Mouse (Mus musculus): ENCODE data around the gene Gch1. TPM values are rescaled to one million over a fixed set of nuclear protein-coding genes. Genes with fewer than 3 reads are reported as not detected.
A peak's percentile ranks its signal among the peaks of the same experiment; 100 is the strongest.

Gch1 gene
- total RNA-seq, 2 experiments from 2014 or later = 1.1 to 1.9 TPM

DNA sequence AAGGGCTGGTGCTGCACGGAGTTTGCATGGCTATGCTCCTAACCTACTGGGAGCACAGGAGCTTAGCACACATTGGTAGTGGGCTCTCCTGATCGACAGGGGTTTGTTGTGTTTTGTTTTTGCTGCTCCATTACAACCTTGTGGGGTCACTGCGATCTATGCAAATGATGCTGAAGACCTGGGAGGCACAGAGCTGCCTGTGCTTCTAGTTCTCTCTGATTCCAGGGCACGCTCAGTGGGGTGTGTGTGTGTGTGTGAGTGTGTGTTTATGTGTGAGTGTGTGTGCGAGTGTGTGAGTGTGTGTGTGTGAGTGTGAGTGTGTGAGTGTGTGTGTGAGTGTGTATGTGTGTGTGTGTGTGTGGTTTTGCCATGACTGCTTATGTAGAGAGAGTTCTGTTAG is 14.1 kb downstream of the Gch1 start:
- no peak overlapping the region for H3K4me3 ChIP-seq
- TF ChIP-seq CTCF (conservative IDR thresholded peaks at IDR 0.05) = no peak
- H3K27ac ChIP-seq = no peak overlapping the region
- no peak for DNase-seq (ENCODE audit: low spot score in 2 of 2)

DNA sequence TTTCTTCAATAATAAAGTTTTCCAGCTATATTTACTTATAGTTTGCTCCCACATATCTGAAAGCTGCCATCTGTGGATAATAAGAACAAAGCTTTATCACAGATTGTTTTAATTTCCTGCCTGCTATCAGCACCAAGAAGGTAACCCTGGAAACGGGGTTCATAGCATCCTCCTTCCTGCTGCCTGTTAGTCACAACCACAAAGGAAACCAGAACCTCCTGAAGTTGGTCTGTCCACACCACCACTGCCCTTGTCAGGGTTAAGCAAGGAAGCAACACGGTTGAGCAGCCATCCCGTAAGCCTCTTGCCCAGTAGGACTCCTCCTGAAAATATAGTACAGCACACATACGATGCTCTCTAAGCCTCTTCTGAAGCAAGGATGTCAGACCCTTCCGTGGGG is 17.1 kb downstream of the Gch1 start:
- peak overlapping the region; percentile 90 for H3K27ac ChIP-seq
- DNase-seq (ENCODE audit: low spot score in 2 of 2) = no peak
- H3K4me3 ChIP-seq = no peak overlapping the region
- no peak for TF ChIP-seq CTCF (conservative IDR thresholded peaks at IDR 0.05)

DNA sequence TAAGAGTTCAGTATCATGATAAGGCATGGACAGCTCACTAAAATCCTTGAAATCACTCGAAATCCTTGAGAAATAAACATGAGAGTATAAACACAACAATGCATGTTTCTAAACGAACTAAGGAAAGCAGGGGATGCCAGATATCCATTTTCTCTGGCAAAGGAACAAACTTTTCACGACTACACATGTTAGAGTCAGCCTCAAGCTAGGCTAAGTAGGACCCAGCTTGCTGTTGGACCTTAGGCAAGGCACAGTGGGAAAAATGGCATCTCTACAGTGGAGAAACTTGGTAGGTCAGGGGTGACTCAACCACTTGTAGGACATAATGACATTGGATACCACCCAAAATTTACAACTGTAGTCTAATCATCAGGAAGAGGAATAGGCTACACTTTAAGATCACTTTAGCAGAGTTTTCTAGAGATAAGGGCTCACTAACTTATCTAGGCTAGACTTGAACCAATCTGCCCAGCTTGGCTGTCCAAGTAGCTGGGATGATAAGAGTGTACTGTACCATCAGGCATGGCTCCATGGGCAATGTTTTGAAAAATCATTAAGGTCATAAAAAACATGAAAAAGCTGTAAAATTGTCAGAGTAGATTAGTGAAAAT is 18.6 kb downstream of the Gch1 start:
- no peak for TF ChIP-seq CTCF (conservative IDR thresholded peaks at IDR 0.05)
- Histone ChIP-seq H3K27ac (no peak overlapping the region), H3K4me3 (no peak overlapping the region)
- no peak for DNase-seq (ENCODE audit: low spot score in 2 of 2)

DNA sequence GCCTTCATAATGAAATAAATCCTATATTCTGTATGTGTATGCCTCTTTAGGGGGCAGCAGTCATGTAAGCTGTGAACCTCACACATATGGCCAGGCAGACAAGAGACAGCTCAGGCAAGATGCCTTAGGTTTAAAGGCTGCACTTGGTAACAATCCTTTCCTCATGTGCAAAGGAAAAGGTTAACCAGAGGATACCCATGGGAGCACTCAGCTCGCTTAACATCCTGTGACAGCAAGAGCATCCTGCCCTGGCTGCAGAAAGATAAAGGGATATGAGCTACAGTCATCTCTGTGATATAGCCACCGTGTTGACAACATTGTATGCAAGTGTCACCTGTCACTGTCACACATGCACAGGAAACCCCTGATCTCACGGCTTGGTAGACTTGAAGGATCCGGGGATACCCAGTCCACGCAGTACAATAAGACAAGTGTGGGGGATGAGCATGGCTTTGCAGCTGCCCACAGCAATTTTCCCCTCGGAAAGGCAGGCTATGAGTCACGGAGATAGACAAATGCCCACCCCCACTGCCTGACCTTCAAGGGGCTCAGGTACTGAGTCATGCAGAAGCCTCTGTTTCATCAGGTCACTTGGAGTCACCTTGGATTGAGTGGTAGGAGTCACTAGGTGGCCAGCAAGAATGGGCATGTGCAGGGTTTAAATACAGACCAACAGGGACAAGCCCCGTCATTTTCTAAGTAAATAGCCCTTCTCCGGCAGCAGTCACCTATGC is 19.4 kb downstream of the Gch1 start:
- DNase-seq (ENCODE audit: low spot score in 2 of 2) = no peak
- Histone ChIP-seq H3K4me3 (no peak overlapping the region), H3K27ac (no peak overlapping the region)
- TF ChIP-seq CTCF (conservative IDR thresholded peaks at IDR 0.05) = no peak

DNA sequence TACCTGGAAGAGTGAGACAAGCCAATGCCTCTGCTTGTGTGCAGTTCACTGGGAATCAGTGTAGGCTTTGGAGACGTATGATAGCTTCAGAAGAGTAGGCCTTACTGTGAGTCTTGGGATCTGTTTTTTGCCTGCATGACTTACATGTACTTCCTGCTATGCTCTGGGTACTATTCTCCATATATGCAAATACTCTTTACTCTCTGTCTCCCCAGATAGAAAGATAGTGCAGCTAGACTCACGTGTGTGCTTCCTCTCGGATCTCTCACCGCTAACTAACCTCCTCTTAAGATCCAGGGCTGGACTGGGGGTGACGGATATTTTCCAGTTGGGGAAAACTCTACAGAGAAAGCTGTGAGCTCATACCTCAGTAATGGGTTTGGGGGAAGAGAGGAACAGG is 23.5 kb downstream of the Gch1 start:
- Histone ChIP-seq H3K4me3 (no peak overlapping the region), H3K27ac (no peak overlapping the region)
- no peak for TF ChIP-seq CTCF (conservative IDR thresholded peaks at IDR 0.05)
- DNase-seq (ENCODE audit: low spot score in 2 of 2) = no peak

DNA sequence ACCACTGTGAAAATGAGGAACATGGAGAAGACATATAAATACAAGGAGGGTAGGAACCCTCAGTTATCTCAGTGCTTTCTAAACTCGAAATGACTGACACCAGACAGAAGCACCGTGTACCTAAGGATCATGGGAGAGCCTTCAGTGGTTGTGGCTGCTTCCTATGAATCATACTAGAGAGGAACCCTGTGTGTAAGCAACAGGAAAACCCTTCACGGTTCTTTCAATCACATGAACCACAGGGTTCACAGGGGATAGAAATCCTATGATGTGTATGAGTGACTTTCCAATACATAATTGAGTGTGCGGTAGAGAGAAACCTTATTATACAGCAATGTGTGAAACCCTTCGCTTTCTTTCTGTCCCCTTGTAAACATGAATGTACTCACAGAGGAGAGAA is 24.1 kb downstream of the Gch1 start:
- no peak for DNase-seq (ENCODE audit: low spot score in 2 of 2)
- Histone ChIP-seq H3K4me3 (no peak overlapping the region), H3K27ac (no peak overlapping the region)
- no peak for TF ChIP-seq CTCF (conservative IDR thresholded peaks at IDR 0.05)

DNA sequence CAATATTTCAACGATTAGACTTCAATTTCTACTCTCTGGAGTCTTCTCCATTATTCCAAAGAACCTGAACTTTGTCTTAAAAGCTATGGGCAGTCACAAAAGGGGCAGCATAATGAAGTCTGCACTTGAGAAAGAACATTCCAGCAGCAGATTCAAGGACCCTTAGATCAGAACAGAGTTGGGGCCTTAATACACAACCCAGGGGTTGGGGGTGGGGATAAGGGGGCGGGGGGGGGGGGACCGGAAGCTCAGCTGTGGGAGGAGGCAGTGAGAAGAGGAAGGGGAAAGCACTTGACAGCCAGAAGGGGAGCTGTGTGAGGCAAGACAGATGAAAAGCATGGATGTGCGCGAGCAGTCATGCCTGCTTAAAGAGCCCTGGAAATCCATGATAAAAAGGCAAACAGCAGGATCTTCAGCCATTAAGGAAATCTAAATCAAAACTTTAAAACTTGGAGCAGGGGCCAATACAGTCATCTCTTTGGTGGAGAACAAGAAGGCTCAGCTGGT is 27.2 kb downstream of the Gch1 start:
- Histone ChIP-seq H3K27ac (no peak overlapping the region), H3K4me3 (no peak overlapping the region)
- TF ChIP-seq CTCF (conservative IDR thresholded peaks at IDR 0.05) = no peak
- no peak for DNase-seq (ENCODE audit: low spot score in 2 of 2)

DNA sequence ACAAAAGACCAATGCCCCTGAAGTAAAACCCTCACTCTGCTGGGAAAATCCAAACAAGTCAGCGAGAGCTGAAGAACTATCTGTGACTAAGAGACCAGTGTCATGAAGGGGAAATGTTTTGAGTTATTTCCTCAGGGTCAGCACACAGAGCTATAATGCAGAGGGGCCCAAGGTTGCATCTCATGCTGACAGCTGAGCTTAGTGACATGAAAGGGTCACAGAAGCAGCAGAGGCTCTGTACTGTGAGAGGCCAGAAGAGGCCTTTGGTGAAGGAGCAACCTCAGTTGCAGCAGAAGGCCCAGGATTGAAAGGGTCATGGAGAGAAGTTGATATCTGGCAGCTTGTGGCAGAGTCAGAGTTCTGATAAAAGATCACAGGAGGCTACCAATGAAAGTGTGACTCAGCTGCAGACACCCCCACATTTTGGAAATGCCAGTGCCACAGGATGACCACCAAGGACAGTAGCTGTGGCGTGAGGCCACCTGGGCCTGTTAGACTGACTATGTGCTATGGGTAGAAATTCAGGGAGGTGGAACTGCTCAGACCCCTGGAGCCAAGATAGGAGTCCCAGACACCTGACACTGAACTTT is 29.1 kb downstream of the Gch1 start:
- no peak for DNase-seq (ENCODE audit: low spot score in 2 of 2)
- H3K4me3 ChIP-seq = no peak overlapping the region
- H3K27ac ChIP-seq = no peak overlapping the region
- no peak for TF ChIP-seq CTCF (conservative IDR thresholded peaks at IDR 0.05)

DNA sequence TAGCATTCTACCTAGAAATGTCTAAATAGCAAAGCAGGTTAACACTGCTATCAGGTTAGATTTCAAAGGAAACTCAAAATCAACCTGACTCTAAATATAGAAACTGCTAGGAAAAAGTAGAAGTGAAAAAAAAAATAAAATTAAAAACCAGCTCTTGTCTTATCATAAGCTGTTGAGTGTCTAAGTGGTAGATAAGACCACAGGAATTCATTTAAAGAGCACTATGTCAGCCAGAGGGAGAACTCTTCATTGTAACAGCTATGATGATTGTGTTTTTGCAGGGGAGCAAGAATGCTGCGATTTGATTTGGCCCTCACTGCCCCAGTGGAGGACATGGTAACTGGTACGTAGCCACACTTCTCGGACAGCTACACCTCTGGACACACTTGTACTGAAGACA is 34.9 kb downstream of the Gch1 start:
- Histone ChIP-seq H3K27ac (no peak overlapping the region), H3K4me3 (no peak overlapping the region)
- no peak for TF ChIP-seq CTCF (conservative IDR thresholded peaks at IDR 0.05)
- DNase-seq (ENCODE audit: low spot score in 2 of 2) = no peak

DNA sequence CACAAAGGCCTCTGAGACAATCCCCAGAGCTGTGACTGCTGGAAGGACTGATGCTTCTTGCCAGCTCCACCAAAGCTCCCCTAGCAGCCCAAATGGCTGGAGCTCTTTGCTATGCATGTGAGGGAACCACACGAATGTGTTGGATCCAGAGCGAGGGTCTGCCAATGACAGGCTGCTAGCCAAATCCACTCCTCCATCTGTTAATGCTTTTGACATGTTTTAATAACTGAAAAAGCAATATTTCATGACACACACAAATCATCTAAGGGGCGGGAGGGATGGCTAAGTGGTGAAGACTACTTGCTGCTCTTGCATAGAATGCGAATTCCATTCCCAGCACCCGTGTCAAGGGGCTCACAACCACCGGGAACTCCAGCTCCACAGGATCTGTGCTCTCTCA is 37.9 kb downstream of the Gch1 start:
- TF ChIP-seq CTCF (conservative IDR thresholded peaks at IDR 0.05) = no peak
- Histone ChIP-seq H3K27ac (no peak overlapping the region), H3K4me3 (no peak overlapping the region)
- no peak for DNase-seq (ENCODE audit: low spot score in 2 of 2)

DNA sequence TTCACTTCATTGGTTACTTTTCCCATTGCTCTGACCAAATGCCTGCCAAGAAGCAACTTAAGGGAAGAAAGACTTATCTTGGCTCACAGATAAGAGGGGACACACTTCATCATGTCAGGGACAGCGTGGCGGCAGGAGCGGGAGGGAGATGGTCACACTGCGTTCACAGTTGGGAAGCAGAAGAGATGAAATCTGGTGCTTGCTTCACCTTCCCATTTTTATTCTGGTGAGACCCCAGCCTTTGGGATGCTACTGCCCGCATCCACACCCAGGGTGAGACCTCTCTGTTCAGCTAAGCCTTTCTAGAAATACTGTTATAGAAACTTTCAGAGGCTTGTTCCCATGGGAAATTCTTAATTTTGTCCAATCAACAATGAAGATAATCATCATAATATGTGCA is 44.9 kb downstream of the Gch1 start:
- no peak for TF ChIP-seq CTCF (conservative IDR thresholded peaks at IDR 0.05)
- Histone ChIP-seq H3K27ac (no peak overlapping the region), H3K4me3 (no peak overlapping the region)
- no peak for DNase-seq (ENCODE audit: low spot score in 2 of 2)

DNA sequence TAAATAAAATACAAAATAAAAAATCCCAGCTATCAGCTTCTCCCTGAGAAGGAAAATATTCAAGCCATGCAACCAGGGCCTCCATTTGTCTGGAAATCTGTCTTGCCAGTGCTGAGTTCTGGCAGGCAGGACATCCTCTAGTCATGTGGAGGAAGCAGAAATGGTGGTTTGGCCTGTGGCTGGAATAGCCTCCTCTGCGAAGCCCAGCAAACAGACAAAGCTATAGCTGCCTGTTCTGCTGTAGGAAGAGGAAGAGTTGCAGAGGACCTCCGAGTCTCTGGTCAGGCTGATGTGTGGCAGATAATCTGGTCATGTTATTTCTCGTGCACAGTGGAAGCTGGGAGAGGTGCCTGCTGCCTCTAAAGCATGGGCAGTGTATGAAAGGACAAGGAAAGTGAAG is 50.4 kb downstream of the Gch1 start:
- Histone ChIP-seq H3K4me3 (no peak overlapping the region), H3K27ac (no peak overlapping the region)
- no peak for TF ChIP-seq CTCF (conservative IDR thresholded peaks at IDR 0.05)
- DNase-seq (ENCODE audit: low spot score in 2 of 2) = no peak

DNA sequence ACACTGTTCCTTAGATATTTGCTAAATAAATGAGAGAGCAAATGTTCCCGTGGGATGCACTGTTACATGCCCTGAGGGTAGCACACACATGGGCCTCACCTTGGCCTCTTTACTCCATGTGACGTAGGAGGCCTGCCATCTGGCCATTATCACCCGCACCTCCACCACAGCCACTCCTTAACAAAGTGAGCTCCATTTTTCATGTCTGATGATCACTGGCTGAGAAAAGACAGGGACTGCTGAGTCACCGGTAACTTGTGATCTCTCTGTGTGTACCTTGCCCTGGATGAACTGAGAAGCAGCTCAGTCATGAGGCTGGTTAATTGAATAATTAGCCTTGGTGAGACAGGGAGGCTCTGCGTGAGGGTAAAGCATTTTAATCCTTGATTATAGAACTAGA is 52.6 kb downstream of the Gch1 start:
- no peak for TF ChIP-seq CTCF (conservative IDR thresholded peaks at IDR 0.05)
- DNase-seq (ENCODE audit: low spot score in 2 of 2) = no peak
- Histone ChIP-seq H3K4me3 (no peak overlapping the region), H3K27ac (no peak overlapping the region)

DNA sequence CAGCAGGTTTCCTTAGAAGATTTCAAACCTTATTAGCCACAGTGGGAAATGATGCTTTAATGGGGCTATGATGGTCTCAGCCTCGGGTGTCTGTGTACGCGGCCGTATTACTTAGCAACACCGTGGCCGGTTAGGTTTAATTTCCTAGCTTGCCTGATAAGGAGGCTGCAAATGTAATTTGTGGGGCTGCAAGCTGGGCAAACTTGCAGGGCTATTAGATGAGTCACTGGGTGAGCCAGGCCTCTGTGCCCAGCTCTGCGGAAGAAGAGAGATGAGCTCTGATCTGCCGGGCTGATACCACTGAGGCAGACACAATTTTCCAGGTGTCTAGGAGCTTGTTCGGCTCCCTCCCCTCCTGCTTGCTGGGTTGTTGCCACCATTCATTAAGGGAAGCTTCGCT is 55.3 kb downstream of the Gch1 start:
- TF ChIP-seq CTCF (conservative IDR thresholded peaks at IDR 0.05) = no peak
- no peak for DNase-seq (ENCODE audit: low spot score in 2 of 2)

More for the DNA sequence above, 55.3 kb downstream of the Gch1 start:
- H3K27ac ChIP-seq = no peak overlapping the region
- no peak overlapping the region for H3K4me3 ChIP-seq

Data from layer of hippocampus, adult 2 months (tissue).